Mouse (Mus musculus) embryo, embryonic 10 days (tissue): ENCODE measurements around the gene Fbxo28.

Experiments used
- DNase-seq: peaks from one replicate; pipeline ENCODE4 v3.0.0-alpha.2; 2015; ENCODE audit warnings: low spot score

The Fbxo28 gene

DNA sequence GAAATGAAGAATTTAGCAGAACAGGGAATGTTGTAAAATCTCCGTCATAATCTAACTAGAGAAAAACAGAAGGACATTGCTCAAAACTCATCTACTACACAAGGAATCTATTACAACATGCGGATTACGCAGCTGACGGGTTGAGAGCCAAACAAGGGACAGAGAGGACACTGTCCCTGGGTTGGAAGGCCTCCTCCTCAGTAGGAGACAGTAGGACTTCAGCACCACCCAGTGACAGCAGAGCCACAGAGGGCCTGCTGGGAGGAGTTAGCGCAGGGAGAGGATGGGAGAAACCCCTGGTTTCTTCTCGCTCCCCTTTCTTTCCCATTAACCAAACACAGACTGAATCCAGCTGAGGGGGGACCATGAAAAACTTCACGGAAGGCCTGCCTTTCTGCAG is 53.6 kb downstream of the Fbxo28 start:
- DNase-seq = no peak

DNA sequence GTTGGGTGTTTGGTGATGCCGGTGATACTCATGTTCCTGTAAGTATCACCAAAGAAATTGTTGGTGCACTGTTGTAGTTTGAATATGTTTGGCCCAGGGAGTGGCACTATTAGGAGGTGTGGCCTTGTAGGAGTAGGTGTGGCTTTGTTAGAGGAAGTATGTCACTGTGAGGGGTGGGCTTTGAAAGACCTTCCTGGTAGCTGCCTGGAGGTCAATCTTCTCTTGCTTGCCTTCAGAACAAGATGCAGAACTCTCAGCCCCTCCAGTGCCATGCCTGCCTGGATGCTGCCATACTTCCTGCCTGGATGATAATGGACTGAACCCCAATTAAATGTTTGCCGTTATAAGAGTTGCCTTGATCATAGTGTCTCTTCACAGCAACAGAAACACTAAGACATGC is 56.6 kb downstream of the Fbxo28 start:
- DNase-seq = no peak

DNA sequence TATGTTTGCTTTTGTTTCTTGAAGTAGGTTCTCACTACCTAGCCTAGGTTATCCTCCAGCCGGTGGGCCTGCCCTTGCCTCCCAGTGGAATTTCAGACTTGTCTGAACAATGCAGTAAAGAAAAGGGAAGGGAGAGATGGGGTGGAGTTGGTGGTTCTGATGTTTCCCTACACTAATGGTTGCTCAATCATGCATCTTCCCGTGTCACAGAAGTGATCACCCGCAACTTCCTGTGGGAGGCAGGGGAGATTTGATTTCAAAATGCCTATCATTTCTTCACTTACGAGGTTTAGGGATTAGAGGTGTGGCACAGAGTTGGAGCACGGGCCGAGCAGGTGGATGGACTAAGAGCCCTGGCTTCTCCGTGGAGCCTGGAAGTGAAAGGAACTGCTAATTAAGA is 58.2 kb downstream of the Fbxo28 start:
- DNase-seq = no peak

DNA sequence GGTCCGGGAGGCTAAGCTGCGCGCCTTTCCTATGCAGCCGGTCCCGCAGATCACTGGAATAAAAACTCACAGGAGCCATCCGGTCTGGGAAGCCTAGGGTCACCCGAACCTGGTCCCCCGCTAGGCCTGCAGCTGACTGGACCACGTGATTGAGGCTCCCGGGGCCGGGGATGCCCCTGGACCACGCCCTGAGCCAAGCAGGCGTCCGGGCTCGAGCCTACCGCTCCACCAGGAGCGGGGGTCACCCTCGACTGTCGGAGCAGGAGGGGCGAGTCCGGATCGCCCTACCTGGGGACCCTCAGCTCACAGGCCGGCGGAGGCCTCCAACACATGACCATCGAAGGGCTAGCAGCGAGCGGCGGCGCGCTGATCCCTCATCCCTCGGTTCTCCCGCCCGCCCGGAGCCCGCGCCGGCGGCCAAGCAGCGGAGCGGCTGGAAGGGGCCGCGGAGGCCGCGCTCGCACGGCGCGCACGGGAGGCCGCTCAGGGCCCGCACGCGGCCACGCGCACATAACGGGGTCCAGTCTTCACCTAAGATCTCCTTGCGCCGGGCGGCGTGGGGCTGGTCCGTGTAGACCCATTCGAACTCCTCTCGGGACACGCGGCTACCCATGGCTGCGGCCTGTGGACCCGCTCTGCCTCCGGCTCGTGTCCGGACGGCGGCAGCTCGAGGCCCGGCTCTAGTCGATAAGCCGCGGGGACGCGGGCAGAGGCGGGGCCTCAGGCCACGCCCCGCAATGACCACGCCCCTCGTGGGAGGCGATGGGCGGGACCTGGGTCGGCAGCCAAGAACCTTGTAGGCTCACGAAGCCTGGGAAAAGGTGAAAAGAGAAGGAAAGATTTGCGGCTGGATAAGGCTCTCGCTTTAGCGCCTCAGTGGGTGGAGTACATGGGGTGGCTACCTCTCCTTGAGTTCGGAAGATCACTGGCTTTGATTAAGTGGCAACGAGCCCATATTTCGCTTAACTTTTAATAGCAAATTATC is 59.0 kb downstream of the Fbxo28 start, which contains the start of gene Degs1:
Gene Degs1, minus strand, starts transcription at position 714 of the 985 bp plus-strand sequence.
- peak; percentile 91 for DNase-seq

DNA sequence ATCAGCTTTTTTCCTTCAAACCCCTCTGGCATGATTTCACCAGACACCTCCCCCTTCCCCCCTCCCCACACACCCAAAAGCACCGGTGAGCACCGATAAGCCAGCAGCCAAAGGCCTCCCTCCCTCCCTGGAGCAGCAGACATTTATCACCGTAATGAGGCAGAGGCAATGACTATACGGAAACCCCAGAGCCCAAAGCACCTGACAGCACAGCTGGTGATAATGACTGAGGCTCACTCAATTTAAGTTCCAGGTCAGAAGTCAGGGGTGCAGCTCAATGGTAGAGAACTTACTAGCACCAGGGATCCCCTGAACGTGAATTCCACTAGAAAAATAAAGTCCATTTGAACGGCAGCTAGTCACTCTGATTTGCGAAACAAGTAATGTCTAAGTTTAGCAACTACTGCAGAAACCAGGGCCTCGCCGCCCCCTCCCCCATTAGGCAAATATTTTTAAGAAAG is 60.1 kb downstream of the Fbxo28 start:
- DNase-seq = peak; percentile 72

DNA sequence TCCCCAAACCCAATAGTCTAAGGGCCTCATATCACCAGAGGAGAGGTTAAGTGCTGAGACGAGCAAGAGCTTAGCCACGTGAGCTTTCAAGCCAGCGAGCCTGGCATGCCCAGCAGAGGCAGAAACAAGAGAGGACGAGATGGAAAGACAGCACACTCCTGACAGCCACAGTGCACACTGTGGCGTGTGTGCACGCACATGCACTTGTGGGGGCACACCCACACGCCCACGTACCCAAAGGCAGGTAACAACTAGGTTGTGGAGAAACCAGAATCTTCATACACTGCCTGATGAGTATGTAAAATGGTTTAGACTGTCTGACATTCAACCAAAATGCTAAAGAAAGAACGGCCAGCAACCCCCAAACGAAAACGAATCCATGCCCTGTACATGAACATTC is 60.9 kb downstream of the Fbxo28 start:
- DNase-seq = no peak

DNA sequence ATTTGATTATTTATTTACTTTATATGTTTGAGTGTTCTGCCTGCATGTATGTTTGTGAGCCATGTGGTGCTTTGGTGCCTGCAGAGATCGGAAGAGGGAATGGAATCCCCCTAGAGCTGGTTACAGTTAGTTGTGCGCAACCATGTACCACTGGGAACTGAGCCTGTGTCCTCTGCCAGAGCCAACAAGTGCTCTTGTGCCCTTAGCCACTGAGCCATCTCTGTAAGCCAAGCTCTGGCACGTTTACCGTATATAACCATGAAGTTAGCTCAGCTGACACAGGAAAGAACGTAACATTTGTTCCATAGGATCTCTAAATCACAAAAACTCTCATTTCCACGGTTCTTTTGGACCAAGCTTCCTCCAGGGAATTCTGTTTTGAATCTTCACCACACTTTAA is 61.4 kb downstream of the Fbxo28 start:
- no peak for DNase-seq

DNA sequence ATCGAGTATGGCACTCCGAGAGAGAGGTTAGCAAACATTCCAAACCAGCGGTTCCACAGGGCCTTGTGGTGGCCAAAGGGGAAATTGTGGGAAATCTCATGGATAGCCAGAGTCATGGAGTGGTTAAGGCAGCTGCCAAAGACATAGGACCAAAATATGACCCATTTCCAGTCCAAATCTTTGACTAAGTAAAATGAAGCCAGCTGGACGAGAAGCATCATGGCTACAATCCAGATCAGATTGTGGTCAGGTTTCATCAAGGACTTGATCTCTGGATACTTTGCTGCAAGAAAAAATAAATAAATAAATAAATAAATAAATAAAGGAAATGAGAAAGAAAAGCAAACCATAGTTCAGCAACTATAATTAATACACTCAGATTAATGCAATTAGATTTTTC is 62.0 kb downstream of the Fbxo28 start:
- DNase-seq = no peak

DNA sequence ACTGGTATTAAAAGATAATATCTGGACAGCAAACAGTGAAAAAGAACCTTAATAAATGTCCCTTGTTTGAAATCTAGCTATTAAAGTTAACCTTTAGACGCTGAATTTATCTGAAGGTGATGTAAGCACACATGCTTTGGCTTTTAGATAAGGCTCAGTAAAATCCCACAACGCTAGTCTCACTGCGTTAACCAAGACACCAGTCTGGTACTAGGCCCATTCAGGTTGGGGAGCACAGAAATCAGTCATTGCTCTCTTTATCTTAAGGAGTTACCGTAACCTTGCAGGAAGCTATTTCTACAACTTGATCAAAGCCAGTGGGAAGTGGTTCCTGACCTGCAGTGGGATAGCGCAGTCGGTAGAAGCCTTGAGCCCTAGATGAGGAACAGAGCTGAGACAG is 66.3 kb downstream of the Fbxo28 start:
- no peak for DNase-seq

DNA sequence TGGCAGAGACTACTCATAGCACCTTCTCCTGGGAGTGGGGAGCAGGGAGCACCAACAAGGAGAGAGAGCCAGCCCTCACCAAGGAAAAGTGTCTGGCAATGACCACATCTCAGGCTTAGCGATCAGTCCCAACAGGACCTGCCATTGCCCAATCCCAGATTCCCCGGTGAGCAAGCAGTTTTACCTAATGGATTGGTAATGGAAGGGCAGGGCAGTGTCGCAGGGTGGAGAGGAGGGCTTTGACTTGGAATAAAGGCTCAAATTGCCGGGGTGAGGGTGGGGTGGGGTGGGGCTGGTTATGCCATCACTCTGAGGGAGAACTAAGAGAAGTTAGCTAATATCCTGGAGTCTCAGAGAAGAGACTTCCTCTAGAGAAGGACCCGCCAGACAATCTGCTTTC is 69.8 kb downstream of the Fbxo28 start:
- DNase-seq = no peak

DNA sequence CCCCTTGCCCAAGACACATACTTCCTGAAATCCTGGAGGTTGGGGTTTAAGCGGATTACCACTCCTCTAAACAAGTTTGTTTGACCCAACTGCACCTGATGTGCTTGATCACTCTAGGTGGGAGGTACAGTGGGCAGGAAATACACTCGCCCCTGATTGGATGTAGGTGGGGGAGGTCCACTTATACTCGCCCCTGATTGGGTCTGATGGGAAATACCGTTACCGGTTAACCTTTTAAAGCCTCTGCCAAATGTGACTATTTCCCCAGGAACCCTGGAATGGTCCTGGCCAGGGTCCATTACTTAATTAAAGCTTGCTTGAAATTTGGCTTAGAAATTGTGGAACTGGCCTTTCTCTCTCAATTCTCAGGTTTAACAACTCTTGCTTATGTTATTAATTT is 70.3 kb downstream of the Fbxo28 start:
- no peak for DNase-seq

DNA sequence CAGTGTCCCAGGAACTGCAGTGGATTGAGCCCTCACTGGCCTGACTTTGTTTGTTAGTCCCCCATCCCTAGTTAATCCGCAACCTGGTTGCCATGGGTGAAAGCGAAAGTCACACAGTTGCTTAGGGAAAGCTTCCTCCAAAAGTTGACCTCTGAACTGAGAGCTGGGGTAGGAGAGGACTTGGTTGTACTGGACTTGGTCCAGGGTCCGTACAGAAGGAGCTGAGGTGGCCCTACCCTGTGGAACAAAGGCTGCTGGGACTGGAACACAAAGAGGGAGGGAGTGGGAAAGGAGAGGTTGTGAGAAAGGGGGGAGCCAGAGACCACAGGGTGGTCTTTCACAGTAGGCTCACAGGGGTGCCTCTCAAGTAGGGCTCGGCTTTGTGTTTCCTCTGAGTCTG is 73.1 kb downstream of the Fbxo28 start:
- no peak for DNase-seq

DNA sequence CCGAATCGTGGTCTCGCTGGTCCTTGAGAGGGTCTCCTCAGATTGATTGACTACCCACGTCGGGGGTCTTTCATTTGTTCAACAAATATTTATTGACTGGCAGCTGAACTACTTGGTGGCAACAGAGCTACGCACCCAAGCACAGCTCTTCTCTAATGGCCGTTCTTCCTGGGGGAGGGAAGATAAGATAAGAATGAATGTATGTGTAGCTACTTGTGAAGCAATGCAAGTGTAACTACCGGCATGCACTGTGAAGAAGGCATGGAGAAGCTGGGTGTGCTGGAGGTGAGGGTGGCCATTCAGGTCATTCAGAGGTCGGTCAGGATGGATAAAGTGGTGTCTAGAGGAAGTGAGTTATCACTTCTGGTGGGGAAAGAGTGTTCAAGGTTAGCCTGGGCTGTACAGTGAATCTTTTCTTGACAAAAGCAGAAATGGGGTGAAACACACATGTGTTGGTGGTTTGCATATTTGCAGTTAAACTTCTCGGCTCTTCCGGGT is 75.4 kb downstream of the Fbxo28 start:
- no peak for DNase-seq
